In genomic region chr10:82808891-82809290, GRCm38 (mm10) we compare ENCODE assay signal across 22 mouse cellular contexts.
"Had no signal": no experiment of that assay in that cellular context is flagged by ENCODE, and none has a peak within 500 bp of the region (broad histone marks: within the 10 kb centered on the region; RNA-seq: fewer than 3 reads in every experiment).

No protein-coding gene starts in this region.

- H3K4me2 ChIP-seq: limb, embryonic 13.5 days; liver, embryonic 12.5 days; liver, embryonic 15.5 days; lung, embryonic 15.5 days; midbrain, embryonic 13.5 days; neural tube, embryonic 13.5 days; stomach, embryonic 15.5 days had no signal

- DNase-seq: kidney, postnatal 25 days; layer of hippocampus, adult 9-11 months; liver; lung, adult 18-20 months; lung, postnatal 10 days; lung, postnatal 36 days; retina, postnatal 1 day; right cerebral cortex, postnatal 25 days; spleen, adult 18-20 months; thymus, postnatal 25 days had no signal

- H3K4me1 ChIP-seq: stomach, embryonic 15.5 days had no signal

- H3K27ac ChIP-seq: kidney, postnatal 0 days; layer of hippocampus, adult 2 months; limb, embryonic 10.5 days; limb, embryonic 13.5 days; liver, embryonic 12.5 days; liver, embryonic 15.5 days; lung, embryonic 15.5 days; midbrain, embryonic 13.5 days; neural tube, embryonic 13.5 days; stomach, embryonic 15.5 days had no signal

- H3K4me3 ChIP-seq: layer of hippocampus, adult 2 months; limb, embryonic 10.5 days; limb, embryonic 13.5 days; liver, embryonic 12.5 days; liver, embryonic 15.5 days; lung, embryonic 15.5 days; midbrain, embryonic 13.5 days; myocyte; neural tube, embryonic 13.5 days; stomach, embryonic 15.5 days had no signal

- H3K9me3 ChIP-seq: limb, embryonic 10.5 days; limb, embryonic 13.5 days; liver, embryonic 12.5 days; liver, embryonic 15.5 days; lung, embryonic 15.5 days; midbrain, embryonic 13.5 days; neural tube, embryonic 13.5 days; stomach, embryonic 15.5 days had no signal

- H3K36me3 ChIP-seq: limb, embryonic 10.5 days; limb, embryonic 13.5 days; liver, embryonic 12.5 days; liver, embryonic 15.5 days; lung, embryonic 15.5 days; midbrain, embryonic 13.5 days; neural tube, embryonic 13.5 days; stomach, embryonic 15.5 days had no signal

- H3K27me3 ChIP-seq: limb, embryonic 13.5 days; lung, embryonic 15.5 days; midbrain, embryonic 13.5 days; neural tube, embryonic 13.5 days; stomach, embryonic 15.5 days had no signal

- ATAC-seq: liver, embryonic 12.5 days; midbrain, embryonic 13.5 days; midbrain, embryonic 16.5 days had no signal

- H3K9ac ChIP-seq: liver, embryonic 12.5 days; liver, embryonic 15.5 days; lung, embryonic 15.5 days; midbrain, embryonic 13.5 days; neural tube, embryonic 13.5 days; stomach, embryonic 15.5 days had no signal
